Mouse (Mus musculus): ENCODE measurements at regions not wholly inside any gene's neighbourhood (a gene's known extent, or its start where the extent isn't known, plus 50 kb on each side); places are given as distances from the start of the nearest gene placed in this dataset.

DNA sequence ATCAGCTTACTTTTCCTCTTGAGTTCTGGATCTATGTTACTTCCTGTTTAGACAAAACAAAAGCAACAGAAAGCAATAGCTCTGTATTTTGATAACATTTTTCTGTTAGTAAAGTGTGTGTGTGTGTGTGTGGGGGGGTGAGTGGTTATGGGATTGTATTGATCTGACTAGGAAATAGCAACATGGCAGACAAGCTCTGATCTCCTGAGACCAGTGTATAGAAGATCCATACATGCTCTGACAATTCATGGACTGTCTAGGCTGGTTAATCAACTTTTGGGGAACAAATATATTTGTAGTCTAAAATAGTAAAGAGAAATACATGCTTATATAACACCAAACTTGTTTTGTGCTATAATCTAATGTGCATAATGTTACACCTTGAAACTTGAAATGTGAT is 124.7 kb upstream of the Defb41 start:
- no peak for DNase-seq (ENCODE audit: low spot score in 2 of 2)

DNA sequence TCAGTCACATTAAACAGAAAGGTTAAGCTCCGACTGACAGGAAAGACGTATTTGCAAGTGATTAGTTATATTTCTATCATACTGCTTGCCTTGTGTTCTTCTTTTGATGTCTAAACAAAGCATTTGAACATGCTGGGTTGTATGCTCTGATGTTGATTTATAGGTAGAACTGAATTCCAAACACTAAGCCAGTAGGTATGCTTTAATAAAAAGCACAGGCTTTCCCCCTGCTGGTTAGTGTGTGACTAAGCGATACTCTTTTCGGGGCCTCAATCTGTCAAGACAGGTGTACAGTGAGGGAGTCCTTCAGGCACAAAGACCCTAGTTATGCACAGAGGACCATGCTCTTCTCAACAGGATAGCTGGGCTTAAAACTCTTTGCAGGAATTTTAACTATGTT is 119.1 kb upstream of the Defb41 start:
- DNase-seq (ENCODE audit: low spot score in 2 of 2), result no peak

DNA sequence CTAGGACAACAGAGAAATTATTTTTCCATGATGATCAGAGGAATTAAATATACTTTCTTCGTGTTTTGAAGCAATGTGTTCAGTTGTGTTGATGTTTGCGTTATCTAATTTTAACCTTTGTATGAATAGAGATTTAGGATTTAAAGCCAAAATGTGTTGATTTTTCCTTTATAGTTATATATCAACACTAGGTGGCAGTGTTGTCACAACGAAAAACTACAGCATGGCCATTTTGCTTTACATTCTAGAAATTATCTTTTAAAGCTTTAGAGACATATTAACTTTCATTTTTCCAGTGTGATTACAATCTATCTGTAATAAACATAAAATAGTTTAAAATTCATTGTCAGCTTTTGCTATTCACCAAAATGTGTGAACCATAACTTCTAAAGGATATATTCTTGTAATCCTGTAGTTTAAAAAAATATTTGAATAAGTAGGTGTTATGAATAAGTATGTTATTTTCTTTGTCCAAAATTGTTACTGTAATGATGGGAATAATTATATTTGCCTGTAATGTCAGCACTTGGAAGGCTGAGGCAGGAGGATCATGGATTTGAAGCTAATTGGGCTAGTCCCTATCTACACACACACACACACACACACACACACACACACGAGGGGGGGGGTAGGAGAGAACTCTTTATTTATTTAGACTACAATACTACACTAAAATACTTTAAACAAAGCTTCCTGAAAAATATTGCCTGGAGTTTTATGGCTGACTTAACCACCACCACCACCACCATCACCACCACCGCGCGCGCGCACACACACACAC is 95.2 kb upstream of the Defb41 start:
- no peak for DNase-seq (ENCODE audit: low spot score in 2 of 2)

DNA sequence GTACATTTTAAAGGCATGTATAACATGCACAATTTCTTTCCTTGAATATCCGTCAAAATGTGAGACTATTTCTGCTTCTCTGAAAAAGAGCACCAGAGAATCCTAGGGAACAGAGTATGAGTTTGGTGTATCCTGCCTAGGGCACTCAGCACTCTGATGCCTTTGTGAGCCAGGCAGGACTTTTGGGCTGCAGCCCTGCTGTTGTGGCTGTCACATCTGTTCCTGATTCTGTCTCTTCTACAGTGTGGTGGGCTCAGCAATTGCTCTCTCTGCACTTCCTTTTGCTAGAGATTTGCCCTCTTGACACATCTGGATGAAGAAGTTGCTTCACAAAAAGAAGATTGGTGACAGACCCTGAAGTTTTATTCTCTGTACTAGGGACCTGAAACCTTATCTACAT is 73.9 kb upstream of the Defb41 start:
- DNase-seq (ENCODE audit: low spot score in 2 of 2), result no peak

Data from left cerebral cortex, adult 8-10 months (tissue).